Mouse (Mus musculus) brain, adult 2 months (tissue): Measurements from ENCODE around the gene Ugt1a8.
A peak's percentile ranks its signal among the peaks of the same experiment; 100 is the strongest.

ENCODE experiments used
- DNase-seq: peaks from one replicate; pipeline ENCODE4 v3.0.0; 2011; ENCODE audit warnings: low read depth, low spot score

Gene Ugt1a8

GRCm38 (mm10) chr1:88186325-88186935 lies 98.8 kb downstream of the Ugt1a8 start:
- DNase-seq = no peak

GRCm38 (mm10) chr1:88192136-88192535 lies 104.5 kb downstream of the Ugt1a8 start:
- no peak for DNase-seq

DNA sequence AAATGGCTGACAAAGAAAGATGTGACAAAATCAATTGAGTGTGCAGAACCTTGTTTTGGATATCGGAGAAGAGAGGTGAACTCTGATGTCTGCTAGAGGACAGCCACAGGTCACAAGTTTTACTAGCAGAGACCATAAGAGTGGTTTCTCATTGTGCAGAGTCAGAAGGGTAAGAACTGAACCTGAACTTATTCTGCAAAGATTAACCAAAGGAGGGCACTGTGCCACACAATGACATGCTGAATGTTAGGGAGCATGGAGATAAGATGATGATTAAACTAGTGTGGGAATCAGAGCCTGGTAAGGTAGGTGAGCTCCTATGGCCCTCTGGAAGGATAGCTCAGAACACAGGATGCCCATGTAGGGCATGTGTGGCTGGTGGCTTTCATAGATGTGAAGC lies 108.1 kb downstream of the Ugt1a8 start:
- no peak for DNase-seq

GRCm38 (mm10) chr1:88197443-88197842 lies 109.8 kb downstream of the Ugt1a8 start:
- no peak for DNase-seq

GRCm38 (mm10) chr1:88199996-88200395 lies 112.4 kb downstream of the Ugt1a8 start:
- peak; percentile 65 for DNase-seq

DNA sequence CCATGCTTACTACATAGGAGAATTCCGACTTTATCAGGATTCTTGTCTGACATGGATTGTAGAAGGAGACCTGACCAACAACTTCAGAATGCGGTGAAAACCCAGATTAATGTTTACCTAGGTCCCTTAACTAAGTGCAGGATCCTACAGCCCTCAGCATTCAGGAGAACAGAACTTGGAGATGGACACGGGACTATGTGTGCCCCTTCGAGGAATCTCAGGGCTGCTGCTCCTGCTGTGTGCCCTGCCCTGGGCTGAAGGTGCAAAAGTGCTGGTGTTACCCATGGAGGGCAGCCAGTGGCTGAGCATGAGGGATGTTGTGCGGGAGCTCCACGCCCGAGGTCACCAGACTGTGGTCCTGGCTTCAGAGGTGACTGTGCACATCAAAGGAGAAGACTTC lies 112.8 kb downstream of the Ugt1a8 start, which contains the start of gene Ugt1a2:
TSS of gene Ugt1a2 (plus strand) at position 146 of the 400 bp plus-strand sequence.
- DNase-seq = no peak

DNA sequence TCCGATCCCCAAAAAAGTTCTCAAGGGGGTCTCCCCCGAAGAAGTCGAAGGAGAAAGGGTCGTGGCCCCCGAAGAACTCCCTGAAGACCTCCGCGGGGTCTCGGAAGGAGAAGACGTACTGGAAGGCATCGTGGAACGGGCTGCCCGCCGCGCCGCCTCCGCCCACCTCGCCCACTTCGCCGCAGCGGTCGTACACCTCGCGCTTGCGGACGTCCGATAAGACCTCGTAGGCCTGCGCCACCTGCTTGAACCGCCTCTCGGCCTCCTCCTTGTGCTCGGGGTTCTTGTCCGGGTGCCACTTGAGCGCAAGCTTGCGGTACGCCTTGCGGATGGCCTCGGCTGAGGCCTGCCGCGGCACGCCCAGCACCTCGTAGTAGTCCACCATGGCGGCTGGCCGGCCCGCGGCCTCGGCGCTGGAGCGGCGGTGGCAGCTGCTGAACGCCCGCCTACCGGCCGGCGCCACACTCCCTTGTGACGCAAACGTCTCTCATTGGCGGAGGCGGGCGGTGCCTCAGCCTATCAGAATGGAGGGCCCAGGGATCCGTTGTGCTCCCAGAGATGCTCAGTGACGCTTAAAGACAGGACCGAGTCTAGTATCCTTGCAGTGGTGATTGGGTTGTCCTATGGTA lies 117.8 kb downstream of the Ugt1a8 start, which contains the start of gene Dnajb3:
TSS of gene Dnajb3 (minus strand) at position 489 of the 629 bp plus-strand sequence.
- DNase-seq = peak; percentile 94

DNA sequence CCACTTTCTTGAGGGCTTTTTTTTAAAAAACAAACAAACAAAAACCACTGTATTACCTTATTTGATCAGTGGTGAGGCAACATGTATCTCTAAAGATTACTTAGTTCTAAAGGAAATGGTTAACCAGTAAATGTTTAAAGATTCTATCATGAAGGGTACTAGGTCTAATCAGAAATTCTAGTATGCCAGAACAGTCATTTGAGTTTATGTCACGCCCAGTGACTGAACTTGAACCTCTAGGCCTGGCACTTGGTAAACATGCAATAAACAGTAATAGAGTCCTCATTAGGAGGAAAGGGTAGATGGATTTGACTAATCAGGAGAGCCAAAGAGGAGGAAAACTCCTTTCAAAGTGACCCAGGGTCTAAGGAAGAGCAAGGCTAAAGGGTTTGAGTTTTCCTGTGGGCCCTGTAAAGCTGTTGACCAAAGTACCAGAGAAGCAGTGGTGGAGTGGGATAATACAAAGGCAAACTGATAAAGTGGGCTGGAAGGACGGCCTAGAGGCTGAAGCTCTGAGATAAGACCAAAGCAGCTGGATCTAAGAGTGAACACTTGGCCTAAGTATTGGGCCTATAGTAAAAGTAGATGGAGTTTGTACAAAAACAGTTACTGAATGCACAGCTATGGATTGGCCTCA lies 119.3 kb downstream of the Ugt1a8 start:
- no peak for DNase-seq

DNA sequence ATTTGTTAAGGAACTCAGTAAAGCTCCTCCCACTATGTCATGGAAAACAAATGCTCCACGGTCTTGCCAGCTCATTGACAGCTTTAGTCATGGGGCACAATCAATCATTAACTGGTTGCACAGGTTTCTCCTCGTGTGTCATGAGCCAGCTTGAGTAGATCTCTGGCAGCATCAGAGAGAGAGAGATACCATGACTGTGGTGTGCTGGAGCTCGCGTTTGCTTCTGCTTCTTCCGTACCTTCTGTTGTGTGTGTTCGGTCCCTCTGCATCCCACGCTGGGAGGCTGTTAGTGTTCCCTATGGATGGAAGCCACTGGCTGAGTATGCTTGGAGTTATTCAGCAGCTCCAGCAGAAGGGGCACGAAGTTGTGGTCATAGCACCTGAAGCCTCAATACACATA lies 124.2 kb downstream of the Ugt1a8 start, which contains the start of gene Ugt1a1:
TSS of gene Ugt1a1 (plus strand) at position 148 of the 400 bp plus-strand sequence.
- no peak for DNase-seq

GRCm38 (mm10) chr1:88212341-88213045 lies 124.9 kb downstream of the Ugt1a8 start:
- DNase-seq = no peak

- no peak for DNase-seq
Measured at GRCm38 (mm10) chr1:88213061-88213460, 125.4 kb downstream of the Ugt1a8 start.

- no peak for DNase-seq
Measured at GRCm38 (mm10) chr1:88213766-88214461, 126.3 kb downstream of the Ugt1a8 start.

DNA sequence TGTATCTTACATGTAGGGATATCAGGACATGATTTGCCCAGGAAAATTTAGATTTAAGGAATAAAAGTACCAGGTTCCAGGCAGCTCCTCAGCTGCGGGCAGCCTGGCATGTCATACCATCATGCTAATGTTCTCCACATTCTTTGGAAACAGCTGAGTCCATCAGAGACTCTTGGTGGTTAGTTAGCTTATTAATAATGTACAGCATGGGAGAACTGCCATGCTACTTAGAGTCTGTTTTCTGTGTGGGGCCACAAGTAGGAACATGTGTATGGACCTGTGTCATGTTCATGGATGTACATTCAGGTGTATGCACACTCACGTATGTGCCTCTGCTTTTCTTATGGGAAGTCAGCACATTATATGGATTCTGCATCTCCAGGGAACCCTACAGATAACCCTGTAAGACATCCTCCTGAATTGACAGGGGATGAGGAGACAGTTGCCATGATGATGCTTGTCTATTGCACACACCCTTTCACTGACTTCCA lies 126.9 kb downstream of the Ugt1a8 start:
- DNase-seq = no peak

DNA sequence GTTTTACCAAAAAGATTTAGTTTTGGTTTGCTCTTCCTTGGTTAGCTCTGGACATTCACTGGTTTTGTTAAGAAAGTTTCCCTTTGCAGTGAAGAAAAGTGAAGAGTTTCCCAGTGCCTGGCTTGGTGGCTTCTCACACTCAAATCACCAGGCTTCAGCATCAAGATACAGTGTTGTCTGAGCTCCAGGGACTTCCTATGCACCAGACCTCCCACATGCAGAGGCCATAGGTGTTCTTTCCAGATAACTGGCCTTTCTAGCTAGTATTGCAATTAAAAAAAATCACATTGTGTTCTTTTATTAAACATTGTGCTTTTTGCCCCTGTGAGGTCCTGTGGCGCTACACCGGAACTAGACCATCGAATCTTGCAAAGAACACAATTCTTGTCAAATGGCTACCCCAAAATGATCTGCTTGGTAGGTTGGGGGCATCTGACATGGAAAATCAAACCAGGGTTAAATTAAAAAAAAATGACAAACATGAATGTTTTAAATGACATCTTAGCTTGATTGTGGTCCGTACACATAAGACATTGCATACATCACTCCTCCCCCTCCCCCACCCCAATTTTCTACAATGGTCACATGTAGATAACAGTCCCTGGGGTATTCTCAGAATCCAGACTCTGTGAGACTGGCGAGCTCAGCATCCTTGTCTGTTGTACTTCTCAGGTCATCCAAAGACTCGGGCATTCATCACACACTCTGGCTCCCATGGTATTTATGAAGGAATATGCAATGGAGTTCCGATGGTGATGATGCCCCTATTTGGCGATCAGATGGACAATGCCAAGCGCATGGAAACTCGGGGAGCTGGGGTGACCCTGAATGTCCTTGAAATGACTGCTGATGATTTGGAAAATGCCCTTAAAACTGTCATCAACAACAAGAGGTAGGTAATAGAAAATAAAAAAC lies 128.1 kb downstream of the Ugt1a8 start:
- peak; percentile 1 for DNase-seq

GRCm38 (mm10) chr1:88216551-88216950 lies 128.9 kb downstream of the Ugt1a8 start:
- peak; percentile 32 for DNase-seq

DNA sequence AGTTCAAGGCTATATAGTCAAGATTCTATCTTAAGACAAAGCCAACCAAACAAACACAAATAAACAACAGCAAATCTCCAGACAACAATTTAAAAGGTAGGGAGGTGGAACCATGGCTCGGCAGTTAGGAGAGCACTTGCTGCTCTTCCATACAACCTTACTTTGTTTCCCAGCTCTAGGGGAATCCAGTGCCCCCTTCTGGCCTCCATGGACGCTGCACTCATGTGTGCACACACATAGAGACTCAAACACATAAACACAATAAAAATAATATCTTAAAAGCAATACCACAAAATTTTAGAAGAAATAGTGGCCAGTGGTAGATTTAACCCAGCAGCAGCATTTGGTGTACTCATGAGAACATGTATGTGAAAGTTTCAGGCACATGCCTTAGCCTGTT lies 129.5 kb downstream of the Ugt1a8 start:
- DNase-seq = peak; percentile 0

DNA sequence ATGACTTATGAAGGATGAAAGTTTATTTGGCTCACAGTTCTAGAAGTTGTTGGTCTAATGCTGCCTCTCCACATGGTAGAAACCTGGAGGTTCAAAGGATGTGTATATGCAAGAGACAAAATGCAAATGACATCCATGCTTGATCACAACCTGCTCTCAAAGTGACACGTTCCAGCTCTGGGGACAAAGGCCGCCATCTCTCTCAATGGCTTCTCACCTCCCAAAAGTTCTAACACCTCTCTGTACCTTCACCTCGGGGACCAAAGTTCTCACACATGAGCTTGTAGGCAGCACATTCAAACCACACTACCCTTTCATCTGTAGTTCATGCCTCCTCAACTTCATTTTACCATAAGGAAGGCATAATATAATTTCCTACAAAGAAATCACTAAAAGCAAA lies 130.0 kb downstream of the Ugt1a8 start:
- no peak for DNase-seq

GRCm38 (mm10) chr1:88218051-88218450 lies 130.4 kb downstream of the Ugt1a8 start:
- peak; percentile 0 for DNase-seq

- DNase-seq = peak; percentile 3
Measured at GRCm38 (mm10) chr1:88218591-88218990, 131.0 kb downstream of the Ugt1a8 start.

DNA sequence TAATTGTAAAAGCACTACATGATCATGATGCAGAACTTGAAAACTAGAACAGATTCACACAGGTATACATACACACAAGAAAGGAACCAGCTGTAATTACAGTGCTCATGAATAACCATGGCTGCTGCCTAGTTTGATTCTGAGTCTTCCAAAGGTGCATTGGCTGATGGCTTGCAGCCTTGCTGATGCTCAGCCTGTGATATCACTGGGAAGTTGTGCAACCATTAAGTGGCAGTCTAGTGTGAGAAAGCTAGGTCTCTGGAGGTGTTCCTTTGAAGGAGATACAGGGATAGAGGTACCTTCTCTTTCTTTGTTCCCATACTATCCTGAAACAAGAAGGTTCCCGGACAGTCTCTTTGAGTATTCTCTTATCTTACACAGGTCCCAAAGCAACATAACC lies 131.4 kb downstream of the Ugt1a8 start:
- no peak for DNase-seq
